Mouse (Mus musculus) spleen, postnatal 10 days (tissue): ENCODE data around the gene Pigl.

Experiments
- DNase-seq, 2 experiments: peaks; one replicate each; pipeline ENCODE4 v3.0.0; 2021 to 2022; ENCODE audit warnings: low spot score in 2 of 2

The Pigl gene

GRCm38 (mm10) chr11:62557205-62557604 is 98.9 kb downstream of the Pigl start:
- no peak for DNase-seq

- no peak for DNase-seq
Observed at GRCm38 (mm10) chr11:62558152-62558551, 99.9 kb downstream of the Pigl start.

- DNase-seq = no peak
Observed at GRCm38 (mm10) chr11:62558961-62559646, 100.8 kb downstream of the Pigl start.

GRCm38 (mm10) chr11:62560463-62561016 is 102.3 kb downstream of the Pigl start:
- no peak for DNase-seq

- no peak for DNase-seq
Observed at GRCm38 (mm10) chr11:62563590-62563989, 105.3 kb downstream of the Pigl start.
